In genomic region chr2:128245544-128245943, GRCm38 (mm10) we compare ENCODE assay signal across 9 mouse cellular contexts.
DNase-seq lines count a peak whose midpoint lies in the region; ATAC-seq lines count a peak whose summit lies in the region.
"Had no signal": no experiment of that assay in that cellular context is flagged by ENCODE, and none has a peak within 500 bp of the region (broad histone marks: within the 10 kb centered on the region; RNA-seq: fewer than 3 reads in every experiment).

No protein-coding gene starts in this region.

- no peaks in the 10 kb centered on the region for H3K36me3 ChIP-seq in forebrain, embryonic 14.5 days (ENCODE audit: control insufficient read depth, insufficient read depth, low read length)
- H3K36me3 ChIP-seq in heart, embryonic 14.5 days (ENCODE audit: control insufficient read depth, insufficient read depth, low read length): no peaks in the 10 kb centered on the region

- H3K9me3 ChIP-seq in forebrain, embryonic 14.5 days (replicated peaks; ENCODE audit: control insufficient read depth, low read length): peaks cover 4% of the 10 kb centered on the region; the same call in 1 of the 2 replicates
- 0 out of 2 replicates have a peak, but pooled peaks cover 4% of the 10 kb centered on the region for H3K9me3 ChIP-seq in heart, embryonic 14.5 days (ENCODE audit: control insufficient read depth, low read length)

- DNase-seq in urinary bladder, postnatal 14 days (ENCODE audit: low spot score): peak; percentile 47
- no peak for DNase-seq in urinary bladder, postnatal 10 days (ENCODE audit: low spot score)
- peak; percentile 74 for DNase-seq in forebrain, embryonic 14.5 days (ENCODE audit: low spot score)
- peak; percentile 8 to 21 for DNase-seq in left cerebral cortex, adult 8-10 months (ENCODE audit: low spot score in 2 of 2)
- peak; percentile 20 for DNase-seq in right cerebral cortex, adult 18-20 months
- no peak for DNase-seq in thymus, postnatal 25 days
- DNase-seq in spleen, postnatal 4 days (ENCODE audit: low spot score in 2 of 2): no peak

- H3K4me2 ChIP-seq in forebrain, embryonic 14.5 days (ENCODE audit: low read length): no peak overlapping the region
- H3K4me2 ChIP-seq in heart, embryonic 14.5 days (ENCODE audit: low read length): no peak overlapping the region

- WGBS in forebrain, embryonic 14.5 days: 63% methylated on average over 10 of the region's 10 CpGs
- 38% methylated on average over 10 of the region's 10 CpGs for WGBS in heart, embryonic 14.5 days

- no peaks in the 10 kb centered on the region for H3K27me3 ChIP-seq in forebrain, embryonic 14.5 days (replicated peaks; ENCODE audit: control insufficient read depth, insufficient read depth, low read length)
- H3K27me3 ChIP-seq in heart, embryonic 14.5 days (ENCODE audit: control insufficient read depth, insufficient read depth, low read length): no peaks in the 10 kb centered on the region
- H3K27me3 ChIP-seq: Patski had no signal

- H3K4me3 ChIP-seq in forebrain, embryonic 14.5 days (ENCODE audit: low read depth, low read length): no peak overlapping the region
- no peak overlapping the region for H3K4me3 ChIP-seq in heart, embryonic 14.5 days (ENCODE audit: control insufficient read depth in 1 of 2, insufficient read depth in 1 of 2, low read depth in 1 of 2, low read length in 2 of 2)

- ATAC-seq in forebrain, embryonic 14.5 days: peak; percentile 70
- ATAC-seq in heart, embryonic 14.5 days (ENCODE audit: insufficient number of reproducible peaks, insufficient read depth, low FRiP score, low read depth): peak; percentile 62
- ATAC-seq: Patski had no signal

- peaks cover 4% of the 10 kb centered on the region; the same call in 1 of the 2 replicates for H3K4me1 ChIP-seq in forebrain, embryonic 14.5 days (ENCODE audit: control insufficient read depth, insufficient read depth, low read length)
- peaks cover 16 to 20% of the 10 kb centered on the region in 2 experiments for H3K4me1 ChIP-seq in heart, embryonic 14.5 days (ENCODE audit: control insufficient read depth in 2 of 2, insufficient read depth in 2 of 2, low read length in 2 of 2)

- H3K27ac ChIP-seq in forebrain, embryonic 14.5 days (ENCODE audit: low read depth, low read length): no peak overlapping the region
- 0 out of 4 replicates have a peak overlapping the region, but pooled peaks of 1 of the 2 experiments have one; percentile 27 for H3K27ac ChIP-seq in heart, embryonic 14.5 days (replicated peaks in 1 of 2; ENCODE audit: control insufficient read depth in 1 of 2, insufficient read depth in 1 of 2, low read depth in 2 of 2, low read length in 2 of 2)

- H3K9ac ChIP-seq in forebrain, embryonic 14.5 days (ENCODE audit: low read length): no peak overlapping the region
- no peak overlapping the region for H3K9ac ChIP-seq in heart, embryonic 14.5 days (ENCODE audit: low read length)

Comparison
In these comparisons a context has a peak if more than half of its experiments do, and no peak if none do; other contexts are left out.
1. DNase-seq: peak in urinary bladder, postnatal 14 days (single experiment), forebrain, embryonic 14.5 days (single experiment), left cerebral cortex, adult 8-10 months (2 of 2) and right cerebral cortex, adult 18-20 months (single experiment); none in urinary bladder, postnatal 10 days (single experiment), thymus, postnatal 25 days (single experiment) and spleen, postnatal 4 days (0 of 2).